Mouse (Mus musculus) stomach, postnatal 0 days (tissue): ENCODE results near the gene Tysnd1. TPM values are rescaled to one million over a fixed set of nuclear protein-coding genes. Genes with fewer than 3 reads are reported as not detected.

Experiments
- ATAC-seq: fragments of 200-750 bp; cut with Nextera tagmentation; 2 replicates; pipeline ENCODE4 v1.8.0; 2017; ENCODE audit not compliant: low FRiP score, low TSS enrichment
- DNase-seq: peaks from one replicate; pipeline ENCODE4 v3.0.0-alpha.2; 2016; ENCODE audit warnings: low spot score
- H3K27ac ChIP-seq: fragments of 300-500 bp; sonication (generic); replicated peaks from 2 replicates; pipeline ENCODE4 v1.5.1; 2014; ENCODE audit warnings: mild to moderate bottlenecking, control low read depth
- H3K27me3 ChIP-seq: fragments of 300-500 bp; sonication (generic); 2 replicates; pipeline ENCODE4 v1.6.1; 2014; ENCODE audit warnings: low read length; ENCODE audit not compliant: control insufficient read depth, insufficient read depth
- H3K36me3 ChIP-seq: fragments of 300-500 bp; sonication (generic); 2 replicates; pipeline ENCODE4 v1.6.1; 2014; ENCODE audit warnings: low read length, mixed read lengths; ENCODE audit not compliant: control insufficient read depth, insufficient read depth
- H3K4me1 ChIP-seq: fragments of 300-500 bp; sonication (generic); replicated peaks from 2 replicates; pipeline ENCODE4 v1.6.1; 2014; ENCODE audit warnings: antibody characterized with exemption; ENCODE audit not compliant: control insufficient read depth, insufficient read depth
- H3K4me2 ChIP-seq: fragments of 300-500 bp; sonication (generic); replicated peaks from 2 replicates; pipeline ENCODE4 v1.6.1; 2014; ENCODE audit warnings: low read depth, mild to moderate bottlenecking, control low read depth, moderate library complexity
- H3K4me3 ChIP-seq: fragments of 300-500 bp; sonication (generic); 2 replicates; pipeline ENCODE4 v1.5.1; 2014; ENCODE audit warnings: low read depth, low read length, control low read depth
- H3K9ac ChIP-seq: fragments of 300-500 bp; sonication (generic); 2 replicates; pipeline ENCODE4 v1.6.1; 2014; ENCODE audit warnings: mild to moderate bottlenecking, low read length, control low read depth, mixed read lengths
- H3K9me3 ChIP-seq: fragments of 300-500 bp; sonication (generic); 2 replicates; pipeline ENCODE4 v1.6.1; 2016; ENCODE audit warnings: low read length; ENCODE audit not compliant: control insufficient read depth
- CTCF ChIP-seq: IDR thresholded peaks from 2 replicates; pipeline ENCODE4 v1.5.1; 2016; ENCODE audit warnings: antibody characterized with exemption, low read depth, mild to moderate bottlenecking, moderate library complexity
- EP300 ChIP-seq: optimal IDR thresholded peaks from 2 replicates; pipeline ENCODE3; 2016; ENCODE audit warnings: antibody characterized with exemption
- WGBS: fragments of 180-500 bp; shearing (Covaris S2); extraction: QIAGEN DNeasy Blood & Tissue Kit; methylation state at CpG from one replicate; pipeline ENCODE4 v1.1.7; 2014; 5-methylcytosine and 5-hydroxymethylcytosine counted together
- polyA plus RNA-seq: library from polyadenylated mRNA; unstranded; fragments of >200 nt; fragmentation: Nextera tagmentation; extraction: Ambion mirVana; gene quantifications from 2 replicates; pipeline ENCODE4 v1.2.1, GENCODE M21; 2015

Tysnd1 gene
- polyA plus RNA-seq, 1 experiment from 2014 or later, result 18.5 TPM

- ATAC-seq, result 0 out of 2 replicates have a peak, but pooled peaks have one; percentile 9
These were observed 42.2 kb downstream of the Tysnd1 start for GRCm38 (mm10) chr10:61737537-61737936.

GRCm38 (mm10) chr10:61738126-61738525 lies 42.8 kb downstream of the Tysnd1 start:
- no peak overlapping the region for H3K27ac ChIP-seq
- no peaks in the 10 kb centered on the region for H3K27me3 ChIP-seq
- TF ChIP-seq EP300 (no peak), CTCF (no peak)
- DNase-seq, result no peak
- H3K36me3 ChIP-seq, result 0 out of 2 replicates have a peak, but pooled peaks cover 5% of the 10 kb centered on the region
- H3K9ac ChIP-seq, result no peak overlapping the region
- no peak for ATAC-seq
- H3K4me1 ChIP-seq, result no peaks in the 10 kb centered on the region
- no peak overlapping the region for H3K4me2 ChIP-seq
- no peaks in the 10 kb centered on the region for H3K9me3 ChIP-seq
- 93% methylated on average over 4 of the region's 4 CpGs for WGBS
- H3K4me3 ChIP-seq, result no peak overlapping the region

More at GRCm38 (mm10) chr10:61737537-61737936, 42.2 kb downstream of the Tysnd1 start:
- 88% methylated on average over 1 of the region's 1 CpGs for WGBS
- Histone ChIP-seq H3K9ac (no peak overlapping the region), H3K4me2 (no peak overlapping the region), H3K4me1 (no peaks in the 10 kb centered on the region), H3K36me3 (0 out of 2 replicates have a peak, but pooled peaks cover 5% of the 10 kb centered on the region), H3K27me3 (no peaks in the 10 kb centered on the region), H3K27ac (no peak overlapping the region), H3K4me3 (no peak overlapping the region), H3K9me3 (no peaks in the 10 kb centered on the region)
- TF ChIP-seq EP300, result no peak
- no peak for TF ChIP-seq CTCF
- DNase-seq, result no peak

- DNase-seq (no peak), ATAC-seq (no peak)
- Histone ChIP-seq H3K27ac (no peak overlapping the region), H3K4me1 (no peaks in the 10 kb centered on the region), H3K4me3 (no peak overlapping the region), H3K9me3 (no peaks in the 10 kb centered on the region), H3K36me3 (0 out of 2 replicates have a peak, but pooled peaks cover 12% of the 10 kb centered on the region), H3K27me3 (no peaks in the 10 kb centered on the region), H3K4me2 (no peak overlapping the region), H3K9ac (no peak overlapping the region)
- WGBS, result 71% methylated on average over 1 of the region's 1 CpGs
- no peak for TF ChIP-seq CTCF
- TF ChIP-seq EP300, result no peak
These were observed 46.0 kb downstream of the Tysnd1 start for GRCm38 (mm10) chr10:61741306-61741705.

- H3K36me3 ChIP-seq, result 0 out of 2 replicates have a peak, but pooled peaks cover 12% of the 10 kb centered on the region
These were observed 46.6 kb downstream of the Tysnd1 start for GRCm38 (mm10) chr10:61741873-61742272.

GRCm38 (mm10) chr10:61742336-61742735 lies 47.0 kb downstream of the Tysnd1 start:
- Histone ChIP-seq H3K4me1 (no peaks in the 10 kb centered on the region), H3K27ac (no peak overlapping the region), H3K27me3 (no peaks in the 10 kb centered on the region), H3K4me3 (no peak overlapping the region), H3K9ac (no peak overlapping the region), H3K36me3 (0 out of 2 replicates have a peak, but pooled peaks cover 12% of the 10 kb centered on the region), H3K9me3 (no peaks in the 10 kb centered on the region), H3K4me2 (no peak overlapping the region)
- ATAC-seq, result no peak
- DNase-seq, result no peak
- 93% methylated on average over 8 of the region's 8 CpGs for WGBS
- TF ChIP-seq EP300 (no peak), CTCF (no peak)

More at GRCm38 (mm10) chr10:61741873-61742272, 46.6 kb downstream of the Tysnd1 start:
- TF ChIP-seq CTCF (peak; percentile 56), EP300 (no peak)
- Histone ChIP-seq H3K9ac (no peak overlapping the region), H3K27ac (no peak overlapping the region), H3K9me3 (no peaks in the 10 kb centered on the region), H3K4me3 (no peak overlapping the region), H3K4me2 (no peak overlapping the region), H3K4me1 (no peaks in the 10 kb centered on the region), H3K27me3 (no peaks in the 10 kb centered on the region)
- ATAC-seq (no peak), DNase-seq (no peak)
- WGBS, result 86% methylated on average over 4 of the region's 4 CpGs

GRCm38 (mm10) chr10:61745133-61745532 lies 49.8 kb downstream of the Tysnd1 start:
- no peaks in the 10 kb centered on the region for H3K9me3 ChIP-seq
- no peak overlapping the region for H3K4me3 ChIP-seq
- ATAC-seq (no peak), DNase-seq (peak; percentile 29)
- 90% methylated on average over 4 of the region's 4 CpGs for WGBS
- no peaks in the 10 kb centered on the region for H3K27me3 ChIP-seq
- H3K9ac ChIP-seq, result no peak overlapping the region
- H3K27ac ChIP-seq, result no peak overlapping the region
- H3K36me3 ChIP-seq, result 0 out of 2 replicates have a peak, but pooled peaks cover 9% of the 10 kb centered on the region
- no peaks in the 10 kb centered on the region for H3K4me1 ChIP-seq
- TF ChIP-seq EP300, result no peak
- peak; percentile 61 for TF ChIP-seq CTCF
- no peak overlapping the region for H3K4me2 ChIP-seq
